Mouse (Mus musculus): ENCODE data around the gene Arhgap11a. TPM values are rescaled to one million over a fixed set of nuclear protein-coding genes. Genes with fewer than 3 reads are reported as not detected.

Gene Arhgap11a
- total RNA-seq (2012; rRNA removed) = 24.3 and 24.9 TPM in 2 replicates
- polyA plus RNA-seq (2012; ENCODE audit: insufficient read depth in 1 of 2, insufficient read length in 2 of 2, low read depth in 1 of 2, low replicate concordance in 2 of 2, missing spikeins in 1 of 2) = 10 to 100 TPM; 29.7 to 43.1 TPM

- Histone ChIP-seq H3K36me3 (ENCODE audit: control insufficient read depth in 1 of 2, insufficient read depth in 2 of 2, low read length in 2 of 2) (peaks cover 0 to 14% of the 10 kb centered on the region in 2 experiments; a peak in 3 of 4 replicates), H3K79me2 (ENCODE audit: control insufficient read depth, insufficient read depth, low read length, poor library complexity) (peaks cover 36% of the 10 kb centered on the region), H3K27ac (ENCODE audit: control insufficient read depth, low read depth, low read length) (peak within 1 kb of the TSS; percentile 92), H3K9ac (ENCODE audit: control insufficient read depth, low read depth, low read length, poor library complexity, severe bottlenecking) (peak within 1 kb of the TSS; percentile 86), H3K4me1 (ENCODE audit: control insufficient read depth in 1 of 2, insufficient read depth in 2 of 2, low read length in 2 of 2) (peaks cover 2 to 9% of the 10 kb centered on the region in 2 experiments), H3K27me3 (ENCODE audit: control insufficient read depth in 1 of 2, insufficient read depth in 2 of 2, low read length in 2 of 2) (no peaks in the 10 kb centered on the region), H3K9me3 (replicated peaks; ENCODE audit: insufficient read depth, low read length) (no peaks in the 10 kb centered on the region), H3K4me3 (ENCODE audit: control insufficient read depth in 1 of 2, insufficient read depth in 1 of 2, low read depth in 2 of 2, low read length in 2 of 2) (peak within 1 kb of the TSS; percentile 85 to 87)
- peak; percentile 97 for DNase-seq (ENCODE audit: low read depth, low spot score)
- 0 out of 2 replicates have a peak, but pooled peaks have one; percentile 29 for TF ChIP-seq NRF1 (IDR thresholded peaks at IDR 0.05; ENCODE audit: insufficient read depth, low read depth, low read length, poor library complexity, severe bottlenecking)
- peak; percentile 99 for TF ChIP-seq MAX (IDR thresholded peaks at IDR 0.05; ENCODE audit: low read length)
- no peak for TF ChIP-seq JUND (IDR thresholded peaks at IDR 0.05; ENCODE audit: low read depth, low read length)
- peak; percentile 95 for TF ChIP-seq SIN3A (IDR thresholded peaks at IDR 0.05; ENCODE audit: low read length)
- TF ChIP-seq MAZ (IDR thresholded peaks at IDR 0.05; ENCODE audit: low read depth, low read length) = 0 out of 2 replicates have a peak, but pooled peaks have one; percentile 66
- no peak for TF ChIP-seq RCOR1 (IDR thresholded peaks at IDR 0.05; ENCODE audit: low read depth, low read length)
- TF ChIP-seq ETS1 (IDR thresholded peaks at IDR 0.05; ENCODE audit: low read depth, low read length) = peak; percentile 72; the same call in 1 of the 2 replicates
- peak; percentile 91 for TF ChIP-seq HCFC1 (IDR thresholded peaks at IDR 0.05; ENCODE audit: low read depth, low read length)
- no peak for TF ChIP-seq MAFK (IDR thresholded peaks at IDR 0.05; ENCODE audit: borderline replicate concordance, low read depth, low read length)
- peak; percentile 57; the same call in 1 of the 2 replicates for TF ChIP-seq POLR2AphosphoS2 (IDR thresholded peaks at IDR 0.05; ENCODE audit: low read length)
- 0 out of 2 replicates have a peak, but pooled peaks have one; percentile 5 for TF ChIP-seq GATA1 (IDR thresholded peaks at IDR 0.05; ENCODE audit: low read depth, low read length)
- TF ChIP-seq TAL1 (IDR thresholded peaks at IDR 0.05; ENCODE audit: low read length) = no peak
- TF ChIP-seq ZMIZ1 (IDR thresholded peaks at IDR 0.05; ENCODE audit: low read depth, low read length) = no peak
- peak; percentile 28 for TF ChIP-seq CHD2 (IDR thresholded peaks at IDR 0.05; ENCODE audit: low read length)
- peak; percentile 67 for TF ChIP-seq TBP (IDR thresholded peaks at IDR 0.05; ENCODE audit: low read depth, low read length)
- TF ChIP-seq USF1 (IDR thresholded peaks at IDR 0.05; ENCODE audit: low read depth, low read length) = 0 out of 2 replicates have a peak, but pooled peaks have one; percentile 11
- peak; percentile 95 for TF ChIP-seq ELF1 (IDR thresholded peaks at IDR 0.05; ENCODE audit: low read depth, low read length)
- peak; percentile 56 to 85; a peak in 3 of 4 replicates for TF ChIP-seq POLR2A (IDR thresholded peaks at IDR 0.05; ENCODE audit: control insufficient read depth in 1 of 2, insufficient read depth in 1 of 2, low read depth in 1 of 2, low read length in 2 of 2, poor library complexity in 1 of 2)
- TF ChIP-seq BHLHE40 (IDR thresholded peaks at IDR 0.05; ENCODE audit: borderline replicate concordance, low read depth, low read length) = 0 out of 2 replicates have a peak, but pooled peaks have one; percentile 47
- TF ChIP-seq GABPA (IDR thresholded peaks at IDR 0.05; ENCODE audit: low read depth, low read length) = no peak
- peak; percentile 72 for TF ChIP-seq KAT2A (conservative IDR thresholded peaks at IDR 0.05; ENCODE audit: low read depth, low read length)
- TF ChIP-seq EP300 (IDR thresholded peaks at IDR 0.05; ENCODE audit: low read depth in 1 of 2, low read length in 2 of 2) = peak in 1 of 2 experiments; percentile 43; a peak in 1 of 4 replicates
- TF ChIP-seq TCF12 (IDR thresholded peaks at IDR 0.05; ENCODE audit: low read depth, low read length) = peak; percentile 48; the same call in 1 of the 2 replicates
- TF ChIP-seq NELFE (IDR thresholded peaks at IDR 0.05; ENCODE audit: low read depth, low read length) = peak; percentile 67
- TF ChIP-seq MYB (IDR thresholded peaks at IDR 0.05; ENCODE audit: low read depth, low read length) = peak; percentile 77
- peak; percentile 72 for TF ChIP-seq MXI1 (IDR thresholded peaks at IDR 0.05; ENCODE audit: low read depth, low read length)
- peak; percentile 96 for TF ChIP-seq CHD1 (IDR thresholded peaks at IDR 0.05; ENCODE audit: low read depth, low read length)
- TF ChIP-seq E2F4 (IDR thresholded peaks at IDR 0.05; ENCODE audit: borderline replicate concordance, low read depth, low read length) = no peak
These were observed at the start of gene Arhgap11a for GRCm38 (mm10) chr2:113848245-113849121. Gene Arhgap11a, minus strand, starts transcription at chr2:113848661.
